Mouse (Mus musculus): ENCODE data around the gene Ptprf. TPM values are rescaled to one million over a fixed set of nuclear protein-coding genes. Genes with fewer than 3 reads are reported as not detected.

Gene Ptprf
- total RNA-seq, 2 experiments from 2014 or later, result not detected

DNA sequence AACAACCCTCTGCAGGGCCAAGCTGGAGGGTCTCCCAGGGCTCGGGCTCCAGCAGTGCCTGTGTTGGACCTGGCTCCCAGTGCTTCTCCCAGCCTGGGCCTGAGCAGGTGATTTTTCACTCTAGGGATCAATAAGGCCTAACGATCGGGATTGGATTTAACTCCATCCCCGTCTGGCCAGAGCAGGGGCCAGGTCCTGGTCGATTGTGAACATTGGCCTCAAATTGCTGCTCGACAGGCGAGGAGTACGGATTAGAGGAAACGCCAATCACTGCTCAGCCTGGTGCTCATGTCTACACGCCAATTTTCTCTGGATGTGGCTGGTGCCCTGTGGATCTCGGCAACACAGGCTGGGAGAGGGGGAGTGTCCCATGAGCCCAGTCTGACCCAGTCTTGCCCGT is 63.8 kb downstream of the Ptprf start:
- no peak for ATAC-seq (replicated peaks; ENCODE audit: low FRiP score, low TSS enrichment, poor library complexity, severe bottlenecking)

DNA sequence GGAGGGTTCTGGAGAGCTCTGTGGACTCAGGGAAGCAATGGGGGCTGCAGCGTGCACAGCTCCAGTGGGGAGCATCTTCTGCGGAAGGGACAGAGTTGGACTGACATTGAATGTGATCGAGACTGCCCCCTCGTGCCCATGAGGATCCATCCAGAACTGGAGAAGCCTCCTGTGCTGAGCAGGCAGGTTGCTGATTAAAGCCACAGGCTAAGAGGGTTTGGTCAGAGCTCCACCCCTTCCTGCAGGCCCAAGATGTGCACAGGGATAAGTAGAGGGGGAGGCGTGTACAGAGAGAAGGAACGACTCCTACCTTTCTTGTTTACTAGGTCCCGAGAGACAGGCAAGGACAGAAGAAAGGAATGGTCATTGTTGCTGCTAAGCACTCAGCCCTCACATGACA is 69.9 kb downstream of the Ptprf start:
- ATAC-seq (replicated peaks; ENCODE audit: low FRiP score, low TSS enrichment, poor library complexity, severe bottlenecking), result peak; percentile 69

DNA sequence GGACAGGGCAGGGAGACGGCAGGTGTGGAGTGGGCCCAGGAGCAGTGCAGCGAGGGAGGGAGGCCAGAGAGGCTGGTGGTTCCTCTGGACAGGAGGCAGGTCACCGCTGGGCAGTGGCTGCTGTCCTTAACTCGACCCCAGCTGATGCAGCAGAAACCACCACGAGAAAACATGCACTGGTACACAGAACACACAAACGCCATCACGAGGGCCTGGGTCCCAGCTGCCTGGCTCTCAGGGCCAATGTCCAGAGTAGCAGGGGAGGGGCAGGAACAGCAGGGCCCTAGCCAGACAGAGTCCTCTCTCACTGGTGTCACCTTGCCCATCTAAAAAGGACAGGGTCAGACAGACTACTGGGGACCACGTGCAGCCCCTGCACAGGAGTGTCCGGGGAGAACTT is 70.4 kb downstream of the Ptprf start:
- no peak for ATAC-seq (replicated peaks; ENCODE audit: low FRiP score, low TSS enrichment, poor library complexity, severe bottlenecking)

DNA sequence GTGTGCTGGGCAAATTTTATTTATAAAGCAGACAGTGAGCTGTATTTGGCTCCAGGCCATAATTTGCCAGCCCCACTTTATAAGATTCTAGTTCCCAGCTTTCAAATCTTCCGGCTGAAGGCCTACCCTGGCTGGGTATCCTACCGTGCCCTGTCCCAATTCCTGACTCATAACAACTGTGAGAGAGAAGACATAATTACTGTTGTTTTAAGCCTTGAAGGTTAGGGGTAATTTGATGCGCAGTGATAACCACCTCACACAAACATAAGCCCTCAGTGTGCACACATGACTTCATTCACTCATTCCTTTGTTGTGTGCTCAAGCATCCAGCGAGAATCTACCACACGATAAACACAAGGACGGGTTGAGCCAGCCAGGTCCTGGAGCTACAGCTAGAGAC is 71.7 kb downstream of the Ptprf start:
- ATAC-seq (replicated peaks; ENCODE audit: low FRiP score, low TSS enrichment, poor library complexity, severe bottlenecking), result no peak

DNA sequence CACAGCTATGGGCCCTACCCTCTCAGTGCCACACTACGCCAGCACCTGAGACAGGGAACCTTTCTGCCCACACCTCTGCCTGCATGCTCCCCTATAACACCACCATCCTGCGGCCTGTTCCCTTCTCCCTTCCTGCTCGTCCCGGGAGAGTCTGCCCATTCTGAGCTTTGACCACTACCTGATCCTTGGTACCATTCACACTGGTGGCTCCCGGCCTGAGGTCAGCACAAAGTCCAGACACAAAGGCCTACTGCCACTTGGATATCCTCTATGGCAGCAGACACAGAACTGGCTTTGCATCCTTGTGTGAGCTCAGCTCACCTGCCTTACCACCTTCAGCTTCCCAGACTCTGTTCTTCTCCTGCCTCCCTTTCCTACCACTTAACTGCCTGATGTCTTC is 72.7 kb downstream of the Ptprf start:
- ATAC-seq (replicated peaks; ENCODE audit: low FRiP score, low TSS enrichment, poor library complexity, severe bottlenecking), result no peak

GRCm38 (mm10) chr4:118216726-118217595 is 74.2 kb downstream of the Ptprf start:
- ATAC-seq (replicated peaks; ENCODE audit: low FRiP score, low TSS enrichment, poor library complexity, severe bottlenecking), result peak; percentile 57

- no peak for ATAC-seq (replicated peaks; ENCODE audit: low FRiP score, low TSS enrichment, poor library complexity, severe bottlenecking)
Measured at GRCm38 (mm10) chr4:118214891-118215290, 76.3 kb downstream of the Ptprf start.

- ATAC-seq (replicated peaks; ENCODE audit: low FRiP score, low TSS enrichment, poor library complexity, severe bottlenecking), result no peak
Measured at GRCm38 (mm10) chr4:118206918-118207640, 84.1 kb downstream of the Ptprf start.

GRCm38 (mm10) chr4:118205906-118206305 is 85.3 kb downstream of the Ptprf start:
- ATAC-seq (replicated peaks; ENCODE audit: low FRiP score, low TSS enrichment, poor library complexity, severe bottlenecking), result no peak

GRCm38 (mm10) chr4:118199093-118199492 is 92.1 kb downstream of the Ptprf start:
- no peak for ATAC-seq (replicated peaks; ENCODE audit: low FRiP score, low TSS enrichment, poor library complexity, severe bottlenecking)

DNA sequence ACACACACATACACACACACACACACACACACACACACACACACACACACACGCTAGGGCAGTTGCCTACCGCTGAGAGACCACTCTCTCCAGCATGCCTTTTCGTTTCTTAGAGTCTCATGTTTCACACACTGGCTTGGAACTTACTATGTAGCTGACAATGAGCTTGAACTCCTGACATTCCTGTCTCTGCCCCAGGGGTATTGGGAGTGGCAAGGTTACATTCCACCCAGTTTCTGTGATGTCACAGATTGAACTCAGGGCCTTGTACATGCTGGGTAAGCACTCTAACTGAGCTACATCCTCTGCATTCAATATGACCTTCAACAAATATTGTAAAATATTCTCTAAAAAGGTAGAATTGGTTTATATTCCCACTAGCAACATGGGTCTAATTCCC is 92.6 kb downstream of the Ptprf start:
- ATAC-seq (replicated peaks; ENCODE audit: low FRiP score, low TSS enrichment, poor library complexity, severe bottlenecking), result no peak

GRCm38 (mm10) chr4:118196185-118196584 is 95.0 kb downstream of the Ptprf start:
- ATAC-seq (replicated peaks; ENCODE audit: low FRiP score, low TSS enrichment, poor library complexity, severe bottlenecking), result no peak

DNA sequence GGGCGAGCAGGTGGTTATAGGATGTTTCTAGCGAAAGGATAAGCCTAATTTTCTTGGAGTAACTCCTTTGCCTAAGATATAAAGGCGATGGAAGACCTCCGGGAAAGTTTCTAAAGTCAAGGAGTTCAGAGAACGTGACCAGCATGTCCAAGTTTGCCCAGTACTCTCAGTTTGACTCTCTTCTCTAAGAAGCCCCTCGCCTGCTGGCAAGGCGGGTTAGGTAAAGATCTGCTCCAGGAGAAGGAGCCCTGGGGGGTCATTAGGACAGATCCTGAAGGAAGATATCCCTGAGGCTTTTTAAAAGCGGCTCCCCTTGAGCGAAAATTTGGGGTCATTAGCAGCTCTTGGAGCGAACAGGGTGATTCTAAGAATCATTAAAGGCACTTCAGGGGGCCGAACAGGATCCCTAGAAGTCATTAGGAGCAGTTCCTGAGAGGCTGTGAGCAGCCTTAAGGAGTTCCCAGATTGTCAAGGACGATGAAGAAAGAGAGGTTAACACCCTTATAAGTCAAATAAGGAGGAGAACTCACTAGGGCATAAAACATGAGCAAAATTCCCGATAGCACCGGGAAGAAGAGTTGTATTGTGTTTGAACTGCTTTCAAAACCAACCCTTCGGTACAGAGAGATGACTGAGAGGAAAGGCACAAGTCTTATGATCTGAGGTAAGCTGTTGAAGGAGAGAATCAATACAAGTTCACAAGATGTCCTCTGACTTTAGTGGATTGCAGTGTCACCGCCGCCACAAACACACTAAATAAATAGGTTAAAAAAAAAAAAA is 110.7 kb downstream of the Ptprf start:
- ATAC-seq (replicated peaks; ENCODE audit: low FRiP score, low TSS enrichment, poor library complexity, severe bottlenecking), result no peak

- peak; percentile 98 for ATAC-seq (replicated peaks; ENCODE audit: low FRiP score, low TSS enrichment, poor library complexity, severe bottlenecking)
Measured at GRCm38 (mm10) chr4:118179467-118180300, 111.5 kb downstream of the Ptprf start, which contains the start of gene Kdm4a. Gene Kdm4a, minus strand, starts transcription at chr4:118180043.

GRCm38 (mm10) chr4:118178952-118179466 is 112.2 kb downstream of the Ptprf start:
- no peak for ATAC-seq (replicated peaks; ENCODE audit: low FRiP score, low TSS enrichment, poor library complexity, severe bottlenecking)

- ATAC-seq (replicated peaks; ENCODE audit: low FRiP score, low TSS enrichment, poor library complexity, severe bottlenecking), result no peak
Measured at GRCm38 (mm10) chr4:118172461-118172860, 118.7 kb downstream of the Ptprf start.

GRCm38 (mm10) chr4:118171006-118171405 is 120.2 kb downstream of the Ptprf start:
- ATAC-seq (replicated peaks; ENCODE audit: low FRiP score, low TSS enrichment, poor library complexity, severe bottlenecking), result no peak

DNA sequence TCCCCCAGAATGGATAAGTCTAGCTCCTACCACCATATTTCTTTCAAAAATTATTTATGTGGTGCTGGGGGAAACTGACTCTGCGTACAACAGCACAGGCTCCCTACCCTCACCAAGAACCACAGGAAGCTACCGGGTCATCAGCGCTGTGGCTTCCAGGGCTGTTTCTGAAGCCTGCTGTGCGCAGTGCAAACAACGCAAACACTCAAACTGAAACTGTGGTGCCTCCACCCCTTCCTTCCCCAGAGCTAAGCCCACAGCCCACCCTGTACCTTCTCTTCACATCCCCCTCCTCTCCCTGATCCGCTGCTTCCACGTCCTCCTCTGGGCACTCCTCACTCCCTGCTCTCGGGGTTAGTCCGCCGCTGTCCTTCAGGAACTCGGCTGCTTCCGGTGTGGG is 129.1 kb downstream of the Ptprf start:
- ATAC-seq (replicated peaks; ENCODE audit: low FRiP score, low TSS enrichment, poor library complexity, severe bottlenecking), result no peak
